In genomic region chr6:124917518-124918330, GRCm38 (mm10) we compare ENCODE assay signal across 8 mouse cellular contexts. TPM values are rescaled to one million over a fixed set of nuclear protein-coding genes. Genes with fewer than 3 reads are reported as not detected.
DNase-seq lines count a peak whose midpoint lies in the region; ATAC-seq and TF ChIP-seq lines count a peak whose summit lies in the region.

No protein-coding gene starts in this region.

- peak; percentile 83 for ATAC-seq in hindbrain, embryonic 15.5 days (ENCODE audit: low FRiP score, low read depth)

- peak overlapping the region; percentile 99 for H3K9ac ChIP-seq in hindbrain, embryonic 15.5 days

- TF ChIP-seq CTCF in left cerebral cortex, adult 2 months (IDR thresholded peaks at IDR 0.05), result no peak

- peak overlapping the region; percentile 94 for H3K4me3 ChIP-seq in hindbrain, embryonic 15.5 days
- peak overlapping the region; percentile 89 for H3K4me3 ChIP-seq in left cerebral cortex, adult 2 months

- no peaks in the 10 kb centered on the region for H3K9me3 ChIP-seq in hindbrain, embryonic 15.5 days

- no peaks in the 10 kb centered on the region for H3K27me3 ChIP-seq in hindbrain, embryonic 15.5 days

- peak; percentile 97 for DNase-seq in R1 (ENCODE audit: low read depth, low spot score)
- DNase-seq in cerebellum, postnatal 25 days, result peak; percentile 94 to 97
- DNase-seq in frontal cortex, postnatal 36 days (ENCODE audit: low spot score in 2 of 2), result peak; percentile 90
- DNase-seq in left cerebral cortex, adult 2 months (ENCODE audit: extremely low spot score in 1 of 2, low spot score in 2 of 2), result peak; percentile 92
- peak; percentile 94 to 96 for DNase-seq in lung, postnatal 4 days
- peak; percentile 97 to 98 for DNase-seq in right cerebral cortex, postnatal 10 days (ENCODE audit: low spot score in 2 of 2)
- peak; percentile 84 for DNase-seq in urinary bladder, postnatal 25 days (ENCODE audit: low spot score)

- WGBS in hindbrain, embryonic 15.5 days, result 1% methylated on average over 51 of the region's 89 CpGs

- peak overlapping the region; percentile 100 for H3K27ac ChIP-seq in hindbrain, embryonic 15.5 days (replicated peaks)
- peak overlapping the region; percentile 96 for H3K27ac ChIP-seq in left cerebral cortex, adult 2 months

- peak overlapping the region; percentile 98 for H3K4me2 ChIP-seq in hindbrain, embryonic 15.5 days

- peaks cover 17% of the 10 kb centered on the region for H3K36me3 ChIP-seq in hindbrain, embryonic 15.5 days

- intact Hi-C loops in left cerebral cortex, adult 2 months (cut with DNase I), result loop anchor here (1.0 to 5.0 kb wide), 5 partner anchors 13 to 170 kb away; partner anchors contain the start of genes Gpr162 and Mlf2

- peaks cover 64% of the 10 kb centered on the region for H3K4me1 ChIP-seq in hindbrain, embryonic 15.5 days (replicated peaks)

RNA-seq across cellular contexts. Expression of gene Ptms, which starts 2.2 kb away (rescaled TPM):
- polyA plus RNA-seq in hindbrain, embryonic 15.5 days (2015; fragmentation: Nextera tagmentation; extraction: Ambion mirVana), result 766 and 864 TPM in 2 replicates
- 100 to 1,000 TPM; 845 to 926 TPM for total RNA-seq in left cerebral cortex, adult 2 months (2021)

RNA-seq across cellular contexts. Expression of gene Lag3, which starts 6.2 kb away (rescaled TPM):
- 3.1 and 3.5 TPM in 2 replicates for polyA plus RNA-seq in hindbrain, embryonic 15.5 days (2015; fragmentation: Nextera tagmentation; extraction: Ambion mirVana)
- total RNA-seq in left cerebral cortex, adult 2 months (2021), result 1 to 10 TPM; 2.1 to 3.1 TPM

RNA-seq across cellular contexts. Expression of gene Mlf2, which starts 13.5 kb away (rescaled TPM):
- 565 and 615 TPM in 2 replicates for polyA plus RNA-seq in hindbrain, embryonic 15.5 days (2015; fragmentation: Nextera tagmentation; extraction: Ambion mirVana)
- 100 to 1,000 TPM; 617 to 624 TPM for total RNA-seq in left cerebral cortex, adult 2 months (2021)

RNA-seq across cellular contexts. Expression of gene Cd4, which starts 29.7 kb away (rescaled TPM):
- polyA plus RNA-seq in hindbrain, embryonic 15.5 days (2015; fragmentation: Nextera tagmentation; extraction: Ambion mirVana), result 0.14 and 0.32 TPM in 2 replicates
- total RNA-seq in left cerebral cortex, adult 2 months (2021), result 1 to 10 TPM; 2.0 to 4.6 TPM

RNA-seq across cellular contexts. Expression of gene Cops7a, which starts 47.6 kb away (rescaled TPM):
- polyA plus RNA-seq in hindbrain, embryonic 15.5 days (2015; fragmentation: Nextera tagmentation; extraction: Ambion mirVana), result 92.5 and 102 TPM in 2 replicates
- total RNA-seq in left cerebral cortex, adult 2 months (2021), result 100 to 1,000 TPM; 148 to 156 TPM

Comparison
In these comparisons a context has a peak if more than half of its experiments do, and no peak if none do; other contexts are left out.
1. Peak in every context shown above with its lines: DNase-seq, ATAC-seq, H3K4me3 ChIP-seq and H3K27ac ChIP-seq.